Mouse (Mus musculus) stomach, postnatal 0 days (tissue): ENCODE data around the gene Gimap7.

Experiments
- CTCF ChIP-seq: IDR thresholded peaks from 2 replicates; pipeline ENCODE4 v1.5.1; 2016; ENCODE audit warnings: antibody characterized with exemption, low read depth, mild to moderate bottlenecking, moderate library complexity
- EP300 ChIP-seq: optimal IDR thresholded peaks from 2 replicates; pipeline ENCODE3; 2016; ENCODE audit warnings: antibody characterized with exemption

GRCm38 (mm10) chr6:48733660-48734059 lies 15.2 kb downstream of the Gimap7 start:
- TF ChIP-seq EP300 (no peak), CTCF (no peak)
